Mouse (Mus musculus) kidney, embryonic 15.5 days (tissue): ENCODE data around the gene Plpp3. TPM values are rescaled to one million over a fixed set of nuclear protein-coding genes. Genes with fewer than 3 reads are reported as not detected.
A peak's percentile ranks its signal among the peaks of the same experiment; 100 is the strongest.

Source experiments
- ATAC-seq: fragments of 200-750 bp; cut with Nextera tagmentation; replicated peaks from 2 replicates; pipeline ENCODE4 v1.8.0; 2017; ENCODE audit warnings: moderate TSS enrichment; ENCODE audit not compliant: low FRiP score
- H3K27ac ChIP-seq: fragments of 300-500 bp; sonication (generic); 2 replicates; pipeline ENCODE4 v1.5.1; 2015; ENCODE audit warnings: mild to moderate bottlenecking, inconsistent platforms
- H3K27me3 ChIP-seq: fragments of 300-500 bp; sonication (generic); 2 replicates; pipeline ENCODE4 v1.6.1; 2015; ENCODE audit warnings: inconsistent platforms
- H3K36me3 ChIP-seq: fragments of 300-500 bp; sonication (generic); 2 replicates; pipeline ENCODE4 v1.6.1; 2015; ENCODE audit warnings: inconsistent platforms
- H3K4me1 ChIP-seq: fragments of 300-500 bp; sonication (generic); 2 replicates; pipeline ENCODE4 v1.6.1; 2015; ENCODE audit warnings: inconsistent platforms
- H3K4me2 ChIP-seq: fragments of 300-500 bp; sonication (generic); 2 replicates; pipeline ENCODE4 v1.6.1; 2015; ENCODE audit warnings: moderate library complexity, mild to moderate bottlenecking, inconsistent platforms
- H3K4me3 ChIP-seq: fragments of 300-500 bp; sonication (generic); replicated peaks from 2 replicates; pipeline ENCODE4 v1.5.1; 2015; ENCODE audit warnings: mild to moderate bottlenecking, inconsistent platforms
- H3K9ac ChIP-seq: fragments of 300-500 bp; sonication (generic); 2 replicates; pipeline ENCODE4 v1.6.1; 2015; ENCODE audit warnings: mild to moderate bottlenecking, inconsistent platforms
- H3K9me3 ChIP-seq: fragments of 300-500 bp; sonication (generic); replicated peaks from 2 replicates; pipeline ENCODE4 v1.6.1; 2016; ENCODE audit warnings: inconsistent platforms
- WGBS: fragments of 180-500 bp; shearing (Covaris S2); methylation state at CpG from one replicate; pipeline ENCODE4 v1.1.7; 2015; ENCODE audit warnings: mixed read lengths; 5-methylcytosine and 5-hydroxymethylcytosine counted together
- polyA plus RNA-seq: library from polyadenylated mRNA; unstranded; fragments of >200 nt; fragmentation: Nextera tagmentation; extraction: Ambion mirVana; gene quantifications from 2 replicates; pipeline ENCODE4 v1.2.1, GENCODE M21; 2015

Plpp3 gene
- polyA plus RNA-seq, 1 experiment from 2014 or later: 65.5 TPM

GRCm38 (mm10) chr4:105196993-105197765 lies 40.0 kb downstream of the Plpp3 start:
- H3K27me3 ChIP-seq: no peaks in the 10 kb centered on the region
- no peak for ATAC-seq
- H3K4me1 ChIP-seq: peaks cover 37% of the 10 kb centered on the region
- WGBS: 85% methylated on average over 9 of the region's 9 CpGs
- H3K27ac ChIP-seq: no peak overlapping the region
- no peak overlapping the region for H3K9ac ChIP-seq
- no peak overlapping the region for H3K4me3 ChIP-seq
- H3K9me3 ChIP-seq: no peaks in the 10 kb centered on the region
- peaks cover 46% of the 10 kb centered on the region for H3K36me3 ChIP-seq
- H3K4me2 ChIP-seq: no peak overlapping the region

- Histone ChIP-seq H3K27ac (no peak overlapping the region), H3K4me1 (peaks cover 40% of the 10 kb centered on the region), H3K36me3 (peaks cover 53% of the 10 kb centered on the region), H3K27me3 (no peaks in the 10 kb centered on the region), H3K9ac (no peak overlapping the region), H3K4me2 (no peak overlapping the region), H3K4me3 (no peak overlapping the region), H3K9me3 (no peaks in the 10 kb centered on the region)
- no peak for ATAC-seq
- 89% methylated on average over 5 of the region's 5 CpGs for WGBS
Measured at GRCm38 (mm10) chr4:105198696-105199095, 41.5 kb downstream of the Plpp3 start.

GRCm38 (mm10) chr4:105199345-105199744 lies 42.2 kb downstream of the Plpp3 start:
- no peak overlapping the region for H3K27ac ChIP-seq
- no peaks in the 10 kb centered on the region for H3K27me3 ChIP-seq
- no peak overlapping the region for H3K4me3 ChIP-seq
- peaks cover 41% of the 10 kb centered on the region for H3K4me1 ChIP-seq
- H3K9ac ChIP-seq: no peak overlapping the region
- WGBS: 74% methylated on average over 8 of the region's 8 CpGs
- H3K4me2 ChIP-seq: no peak overlapping the region
- ATAC-seq: no peak
- H3K9me3 ChIP-seq: no peaks in the 10 kb centered on the region
- peaks cover 54% of the 10 kb centered on the region for H3K36me3 ChIP-seq

- Histone ChIP-seq H3K4me2 (no peak overlapping the region), H3K36me3 (peaks cover 40% of the 10 kb centered on the region), H3K27me3 (no peaks in the 10 kb centered on the region), H3K9me3 (no peaks in the 10 kb centered on the region), H3K4me1 (peaks cover 54% of the 10 kb centered on the region), H3K9ac (no peak overlapping the region), H3K4me3 (no peak overlapping the region), H3K27ac (0 out of 2 replicates have a peak overlapping the region, but pooled peaks have one; percentile 7)
- WGBS: 24% methylated on average over 14 of the region's 14 CpGs
- peak; percentile 36; the same call in 1 of the 2 replicates for ATAC-seq
Measured at GRCm38 (mm10) chr4:105200624-105201524, 43.7 kb downstream of the Plpp3 start.

GRCm38 (mm10) chr4:105202439-105202838 lies 45.3 kb downstream of the Plpp3 start:
- Histone ChIP-seq H3K4me3 (no peak overlapping the region), H3K9ac (no peak overlapping the region), H3K4me1 (peaks cover 69% of the 10 kb centered on the region), H3K27me3 (no peaks in the 10 kb centered on the region), H3K36me3 (peaks cover 28% of the 10 kb centered on the region), H3K9me3 (no peaks in the 10 kb centered on the region), H3K4me2 (no peak overlapping the region), H3K27ac (no peak overlapping the region)
- no peak for ATAC-seq
- 85% methylated on average over 3 of the region's 3 CpGs for WGBS

GRCm38 (mm10) chr4:105203303-105203761 lies 46.2 kb downstream of the Plpp3 start:
- Histone ChIP-seq H3K36me3 (peaks cover 20% of the 10 kb centered on the region), H3K4me2 (no peak overlapping the region), H3K4me1 (peaks cover 70% of the 10 kb centered on the region), H3K9ac (no peak overlapping the region), H3K4me3 (no peak overlapping the region), H3K9me3 (no peaks in the 10 kb centered on the region), H3K27me3 (no peaks in the 10 kb centered on the region), H3K27ac (no peak overlapping the region)
- 86% methylated on average over 2 of the region's 2 CpGs for WGBS
- no peak for ATAC-seq

GRCm38 (mm10) chr4:105204071-105204470 lies 46.9 kb downstream of the Plpp3 start:
- peaks cover 20% of the 10 kb centered on the region for H3K36me3 ChIP-seq
- no peaks in the 10 kb centered on the region for H3K27me3 ChIP-seq
- H3K4me1 ChIP-seq: peaks cover 70% of the 10 kb centered on the region
- 37% methylated on average over 9 of the region's 9 CpGs for WGBS
- H3K4me3 ChIP-seq: no peak overlapping the region
- H3K9me3 ChIP-seq: no peaks in the 10 kb centered on the region
- no peak overlapping the region for H3K9ac ChIP-seq
- H3K4me2 ChIP-seq: no peak overlapping the region
- no peak for ATAC-seq
- H3K27ac ChIP-seq: 0 out of 2 replicates have a peak overlapping the region, but pooled peaks have one; percentile 5

GRCm38 (mm10) chr4:105205045-105205851 lies 48.1 kb downstream of the Plpp3 start:
- WGBS: 18% methylated on average over 15 of the region's 15 CpGs
- peaks cover 75% of the 10 kb centered on the region for H3K4me1 ChIP-seq
- H3K4me3 ChIP-seq: no peak overlapping the region
- ATAC-seq: peak; percentile 80
- H3K9me3 ChIP-seq: no peaks in the 10 kb centered on the region
- H3K9ac ChIP-seq: no peak overlapping the region
- peak overlapping the region; percentile 35 for H3K4me2 ChIP-seq
- H3K36me3 ChIP-seq: peaks cover 25% of the 10 kb centered on the region
- no peaks in the 10 kb centered on the region for H3K27me3 ChIP-seq
- H3K27ac ChIP-seq: peak overlapping the region; percentile 78

GRCm38 (mm10) chr4:105206102-105206501 lies 49.0 kb downstream of the Plpp3 start:
- Histone ChIP-seq H3K27ac (peak overlapping the region; percentile 78), H3K4me1 (peaks cover 66% of the 10 kb centered on the region), H3K4me3 (no peak overlapping the region), H3K9ac (no peak overlapping the region), H3K9me3 (no peaks in the 10 kb centered on the region), H3K36me3 (peaks cover 33% of the 10 kb centered on the region), H3K4me2 (no peak overlapping the region), H3K27me3 (no peaks in the 10 kb centered on the region)
- 58% methylated on average over 6 of the region's 6 CpGs for WGBS
- ATAC-seq: no peak

- Histone ChIP-seq H3K4me2 (no peak overlapping the region), H3K27ac (no peak overlapping the region; the same call in 1 of the 2 replicates), H3K9ac (no peak overlapping the region), H3K9me3 (no peaks in the 10 kb centered on the region), H3K36me3 (peaks cover 41% of the 10 kb centered on the region), H3K4me1 (peaks cover 60% of the 10 kb centered on the region), H3K27me3 (no peaks in the 10 kb centered on the region), H3K4me3 (no peak overlapping the region)
- 0 out of 2 replicates have a peak, but pooled peaks have one; percentile 38 for ATAC-seq
- 40% methylated on average over 8 of the region's 8 CpGs for WGBS
Measured at GRCm38 (mm10) chr4:105206995-105207394, 49.8 kb downstream of the Plpp3 start.

GRCm38 (mm10) chr4:105207641-105208040 lies 50.5 kb downstream of the Plpp3 start:
- Histone ChIP-seq H3K9ac (no peak overlapping the region), H3K9me3 (no peaks in the 10 kb centered on the region), H3K36me3 (peaks cover 48% of the 10 kb centered on the region), H3K4me2 (no peak overlapping the region), H3K4me3 (no peak overlapping the region), H3K27ac (no peak overlapping the region), H3K27me3 (no peaks in the 10 kb centered on the region), H3K4me1 (peaks cover 56% of the 10 kb centered on the region)
- WGBS: 90% methylated on average over 4 of the region's 4 CpGs
- ATAC-seq: no peak
